Mouse (Mus musculus) CD4-positive, CD25-positive, alpha-beta regulatory T cell, adult 4 months (primary cell): Measurements from ENCODE around the gene Pth2. TPM values are rescaled to one million over a fixed set of nuclear protein-coding genes. Genes with fewer than 3 reads are reported as not detected.
A peak's percentile ranks its signal among the peaks of the same experiment; 100 is the strongest.
"Not testable (repeated sequence)": the region's sequence is repeated elsewhere in the genome, so short reads cannot be mapped to it uniquely, and the experiment has no call there.

Experiments
- ATAC-seq: one replicate; pipeline ENCODE4 v1.8.0; 2017
- polyA plus RNA-seq, 2 experiments: library from polyadenylated mRNA; unstranded; fragments of 100-300 nt; shearing (Covaris generic); gene quantifications; one replicate each; pipeline ENCODE4 v1.2.1; 2017

Pth2 gene
- polyA plus RNA-seq, 2 experiments from 2014 or later = not detected

DNA sequence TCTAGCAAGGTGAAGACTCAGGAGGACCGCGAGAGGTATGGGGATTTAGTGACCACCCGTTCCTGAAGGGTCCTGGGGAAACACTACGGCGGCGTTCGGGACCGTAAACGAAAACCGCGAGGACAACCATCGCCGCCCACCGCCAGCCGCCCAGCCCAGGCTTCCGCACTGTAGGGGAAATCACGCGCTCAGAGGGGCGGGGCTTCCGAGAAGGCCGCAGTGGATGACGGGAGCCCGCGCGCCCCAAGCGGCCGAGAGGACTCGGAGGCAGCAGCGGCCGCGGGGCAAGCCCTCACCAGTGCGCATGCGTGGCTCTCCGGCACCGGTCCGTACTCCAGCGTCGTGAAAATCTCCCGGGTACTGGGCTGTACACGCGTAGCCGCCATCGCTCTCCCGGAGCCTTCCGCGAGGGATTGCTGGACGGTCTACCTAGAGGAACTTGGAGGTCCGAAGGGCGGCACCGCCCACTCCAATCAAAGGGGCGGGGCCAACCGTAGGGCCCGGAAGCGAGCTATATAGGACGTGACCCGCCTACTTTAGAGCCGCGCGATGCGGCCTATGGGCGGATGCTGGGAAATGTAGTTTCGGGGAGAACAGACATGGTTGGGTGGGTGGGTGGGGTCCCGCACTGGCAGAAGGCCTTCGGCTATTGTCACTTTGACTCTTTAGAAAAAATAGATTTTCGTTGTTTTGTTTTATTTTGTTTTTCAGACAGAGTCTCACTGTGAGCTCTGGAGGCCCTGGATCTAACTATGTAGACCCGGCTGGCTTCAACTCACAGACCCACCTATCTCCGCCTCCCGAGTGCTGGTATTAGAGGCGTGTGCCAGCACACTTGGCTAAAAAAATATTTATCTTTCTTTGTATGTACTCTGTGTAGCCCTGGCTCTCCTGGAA, 26.5 kb upstream of the Pth2 start, which contains the start of the genes Pih1d1 and Aldh16a1:
Pih1d1 (plus strand) TSS at position 208 of the 897 bp plus-strand sequence.
Aldh16a1 (minus strand) TSS at position 489 of the 897 bp plus-strand sequence.
- ATAC-seq = peak; percentile 97

GRCm38 (mm10) chr7:45154993-45155514, 25.7 kb upstream of the Pth2 start:
- ATAC-seq = no peak

DNA sequence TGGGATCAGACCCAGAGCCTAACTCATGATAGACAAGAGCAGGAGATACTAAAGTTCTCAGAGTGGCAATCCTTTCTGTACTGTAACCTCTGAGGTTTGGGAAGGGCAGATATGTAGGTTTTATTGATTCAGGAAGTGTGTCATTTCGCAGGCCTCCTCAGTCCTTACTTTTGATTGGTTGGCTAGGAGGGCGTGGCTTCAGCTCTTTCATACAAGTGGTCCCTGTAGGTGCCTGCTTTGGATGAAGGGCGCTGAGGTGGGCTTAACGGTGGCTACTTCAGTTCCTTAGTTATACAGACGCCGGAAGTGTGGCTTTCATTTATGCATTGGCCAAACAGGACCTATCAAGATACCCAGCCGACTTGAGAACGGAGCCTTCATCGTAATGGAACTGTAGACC, 25.2 kb upstream of the Pth2 start:
- ATAC-seq = no peak

GRCm38 (mm10) chr7:45156206-45156605, 24.6 kb upstream of the Pth2 start:
- no peak for ATAC-seq

DNA sequence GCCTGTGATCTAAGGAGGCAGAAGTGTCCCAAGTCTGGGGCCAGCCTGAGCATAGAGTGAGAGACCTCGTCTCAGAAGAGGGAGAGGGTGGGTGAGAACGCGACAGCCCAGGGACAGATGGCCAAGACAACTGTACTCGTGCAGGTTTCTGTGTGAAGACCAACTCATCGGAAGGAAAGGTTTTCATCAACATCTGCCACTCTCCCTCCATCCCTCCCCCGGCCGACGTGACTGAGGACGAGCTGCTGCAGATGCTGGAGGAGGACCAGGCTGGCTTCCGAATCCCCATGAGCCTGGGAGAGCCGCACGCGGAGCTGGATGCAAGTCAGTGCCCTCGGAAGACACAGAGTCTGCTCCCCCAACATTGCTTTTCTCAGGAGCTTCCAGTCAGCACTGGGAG, 23.3 kb upstream of the Pth2 start:
- no peak for ATAC-seq

GRCm38 (mm10) chr7:45158991-45159390, 21.8 kb upstream of the Pth2 start:
- ATAC-seq = no peak

DNA sequence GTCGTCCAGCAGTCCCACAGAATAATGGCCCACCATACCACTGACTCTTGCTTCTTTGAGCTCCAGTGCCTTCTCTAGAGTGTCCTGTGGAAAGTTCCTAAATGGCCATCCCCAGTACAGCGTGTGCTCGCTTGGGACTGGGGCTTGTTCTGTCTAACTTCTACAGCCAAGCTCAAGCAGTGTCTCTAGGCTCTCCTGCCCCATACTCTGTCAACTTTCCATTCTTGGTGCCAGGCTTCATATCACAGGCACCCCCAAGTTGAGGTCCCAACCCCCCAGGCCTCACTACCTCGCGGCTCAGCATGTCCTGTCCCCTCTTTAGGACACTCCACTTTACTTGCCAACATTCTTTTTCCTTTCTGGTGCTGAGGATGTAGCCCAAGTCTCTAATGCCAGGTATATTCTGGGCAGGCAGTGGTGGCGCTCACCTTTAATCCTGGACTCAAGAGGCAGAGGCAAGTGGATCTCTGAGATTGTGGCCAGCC, 20.4 kb upstream of the Pth2 start:
- no peak for ATAC-seq

DNA sequence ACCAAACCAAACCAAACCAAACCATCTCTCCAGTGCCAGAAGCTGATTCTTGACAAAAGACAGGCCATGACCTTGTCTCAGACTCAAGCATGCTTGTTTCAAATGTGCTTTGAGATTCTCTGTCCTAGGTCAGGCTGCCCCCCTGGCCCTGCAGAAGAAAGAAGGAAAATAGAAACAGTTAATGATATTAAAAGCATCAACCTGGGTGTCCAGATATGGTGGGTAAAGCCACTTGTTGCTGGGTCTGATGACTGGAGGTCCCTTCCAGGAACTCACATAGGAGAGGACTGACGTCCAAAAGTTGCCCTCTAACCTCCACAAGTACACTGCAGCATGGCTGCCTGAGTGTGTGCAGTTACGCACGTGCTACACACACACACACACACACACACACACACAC, 19.9 kb upstream of the Pth2 start:
- ATAC-seq = no peak

- ATAC-seq = peak; percentile 97
These were observed 19.0 kb upstream of the Pth2 start for GRCm38 (mm10) chr7:45161612-45162473.

- ATAC-seq = no peak
These were observed 18.2 kb upstream of the Pth2 start for GRCm38 (mm10) chr7:45162551-45162950.

GRCm38 (mm10) chr7:45162996-45163615, 17.7 kb upstream of the Pth2 start:
- no peak for ATAC-seq

DNA sequence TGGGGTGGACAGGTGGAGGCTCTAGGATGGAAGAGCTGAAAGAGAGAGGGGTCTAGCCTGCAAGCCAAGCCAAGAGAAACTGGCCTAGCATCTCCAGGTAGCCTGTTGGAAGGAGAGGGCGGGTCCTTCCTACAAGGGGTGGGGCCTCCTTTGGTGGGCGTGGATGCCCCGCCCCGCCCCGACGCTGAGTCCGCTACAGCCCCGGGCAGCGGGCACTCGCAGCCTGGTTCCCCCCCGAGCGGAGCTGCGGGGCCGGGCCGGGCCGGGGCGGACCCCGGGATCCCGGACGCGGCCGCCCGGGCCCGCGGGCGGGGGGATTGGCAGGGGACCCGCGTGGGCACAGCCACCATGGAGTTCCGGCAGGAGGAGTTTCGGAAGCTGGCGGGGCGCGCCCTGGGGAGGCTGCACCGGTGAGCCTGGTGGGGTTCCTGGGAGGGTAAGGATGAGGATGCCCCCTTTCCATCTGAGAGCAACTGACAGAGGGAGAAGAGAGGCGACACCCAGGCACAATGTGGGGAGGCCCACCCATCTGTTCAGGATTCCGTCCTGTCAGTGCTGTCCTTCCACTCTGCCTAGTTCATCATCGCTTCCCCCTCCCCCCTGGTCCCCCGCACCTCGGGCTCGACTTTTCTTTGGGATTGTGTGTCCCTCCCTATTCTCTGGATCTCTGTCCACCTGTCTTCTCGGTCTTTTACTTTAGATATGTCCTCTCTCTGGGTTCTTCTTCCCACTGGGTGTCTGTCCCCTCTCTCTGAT, 16.9 kb upstream of the Pth2 start, which contains the start of gene Slc17a7:
Slc17a7 (plus strand) TSS at position 215 of the 756 bp plus-strand sequence.
- no peak for ATAC-seq

DNA sequence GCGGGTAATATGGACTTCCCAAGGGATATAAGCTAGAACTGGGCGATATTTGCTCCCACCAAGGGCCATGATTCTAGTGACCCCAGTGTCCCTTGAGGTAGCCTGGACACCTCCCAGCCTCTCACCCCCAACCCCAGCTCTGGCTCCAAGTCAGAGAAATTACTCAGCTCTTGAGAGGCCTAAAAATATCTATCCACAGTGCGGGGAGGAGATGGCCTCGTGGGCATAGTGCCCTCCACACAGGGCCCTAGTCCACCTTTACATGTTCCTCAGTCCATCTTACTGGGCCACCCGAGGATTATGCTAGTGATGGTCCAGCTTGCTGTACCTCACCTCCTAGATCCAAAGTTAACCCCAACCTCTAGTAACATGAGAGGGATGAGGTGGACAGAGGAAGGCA, 16.0 kb upstream of the Pth2 start:
- ATAC-seq = no peak

DNA sequence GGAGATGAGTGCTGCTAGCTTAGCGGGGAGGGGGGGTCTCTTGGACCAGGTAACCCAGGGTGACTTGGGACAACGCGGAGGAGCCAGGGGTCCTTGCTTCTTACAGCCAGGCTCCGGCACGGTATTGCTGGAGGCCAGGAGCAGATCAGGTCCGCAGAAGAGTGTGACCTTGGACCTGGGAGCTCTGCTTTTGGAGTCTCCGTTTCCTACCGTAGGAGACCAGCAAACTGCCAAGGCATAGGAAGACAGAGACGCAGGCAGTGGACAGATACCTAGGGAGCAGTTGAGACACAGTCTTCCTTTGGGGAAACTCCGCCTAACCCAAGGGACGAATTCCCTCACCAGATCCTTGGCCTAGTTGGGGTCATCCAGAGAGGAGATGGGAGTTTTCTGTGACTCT, 15.1 kb upstream of the Pth2 start:
- no peak for ATAC-seq

DNA sequence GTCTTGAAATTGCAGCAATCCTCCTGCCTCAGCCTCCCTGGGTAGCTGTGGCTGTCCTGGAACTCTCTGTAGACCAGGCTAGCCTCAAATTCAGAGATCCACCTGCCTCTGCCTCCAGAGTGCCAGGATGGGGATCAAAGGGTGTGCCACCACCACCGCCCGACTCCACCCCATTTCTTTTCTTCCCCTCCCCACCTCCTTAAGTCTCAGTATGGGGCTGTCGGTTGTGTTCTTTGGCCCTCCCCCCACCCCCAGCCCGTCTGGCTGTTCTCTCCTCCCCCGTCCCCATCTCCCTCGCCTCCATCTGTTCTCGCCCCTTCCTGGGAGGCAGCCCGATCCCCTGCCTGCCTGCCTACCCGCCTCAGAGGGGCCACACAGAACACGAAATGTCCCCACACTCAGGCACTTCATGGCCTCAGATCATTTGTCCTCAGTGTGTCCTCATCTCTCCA, 13.8 kb upstream of the Pth2 start:
- ATAC-seq = no peak

DNA sequence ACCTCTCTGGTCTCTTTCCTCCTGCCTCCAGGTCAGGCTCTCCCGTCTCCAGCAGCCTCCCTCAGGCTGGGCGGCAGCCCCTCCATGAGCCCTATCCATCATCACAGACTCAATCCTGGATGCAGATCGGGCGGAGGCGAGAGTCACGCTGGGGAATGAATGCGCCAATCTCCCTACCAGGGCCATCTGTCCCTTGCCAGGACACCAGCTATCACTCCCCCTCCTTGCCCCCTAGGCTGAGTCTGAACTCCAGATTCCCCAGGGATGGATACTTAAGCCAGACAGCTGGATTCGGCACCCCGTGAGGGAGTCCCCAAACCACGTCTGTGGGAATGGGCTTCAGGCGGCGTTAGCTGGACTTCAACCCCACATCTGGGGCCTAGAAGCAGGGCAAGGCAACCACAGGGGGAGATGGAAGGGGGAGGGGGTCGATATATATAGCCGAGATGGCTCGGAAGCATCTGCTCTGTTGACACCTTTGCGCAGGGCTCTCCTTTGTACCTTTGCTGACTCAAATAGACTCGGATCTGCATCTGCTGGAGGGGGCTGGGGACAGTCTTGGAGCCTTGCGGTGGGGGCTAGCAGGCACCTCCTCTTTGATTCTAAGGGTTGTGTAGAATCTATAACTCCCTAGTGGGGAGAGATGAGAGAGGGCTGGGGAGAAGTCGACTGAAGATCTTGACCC, 12.9 kb upstream of the Pth2 start:
- ATAC-seq = no peak

DNA sequence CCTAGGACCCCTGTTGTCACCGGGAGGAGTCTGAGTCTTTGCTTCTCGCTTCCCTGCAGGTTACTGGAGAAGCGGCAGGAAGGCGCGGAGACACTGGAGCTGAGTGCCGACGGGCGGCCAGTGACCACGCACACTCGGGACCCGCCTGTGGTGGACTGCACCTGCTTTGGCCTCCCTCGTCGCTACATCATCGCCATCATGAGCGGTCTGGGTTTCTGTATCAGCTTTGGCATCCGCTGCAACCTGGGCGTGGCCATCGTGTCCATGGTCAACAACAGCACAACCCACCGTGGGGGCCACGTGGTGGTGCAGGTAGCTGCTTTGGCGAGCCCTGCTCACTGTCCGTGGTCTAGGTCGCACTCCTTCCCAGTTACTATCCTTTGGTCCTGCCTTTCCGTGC, 12.1 kb upstream of the Pth2 start:
- no peak for ATAC-seq

DNA sequence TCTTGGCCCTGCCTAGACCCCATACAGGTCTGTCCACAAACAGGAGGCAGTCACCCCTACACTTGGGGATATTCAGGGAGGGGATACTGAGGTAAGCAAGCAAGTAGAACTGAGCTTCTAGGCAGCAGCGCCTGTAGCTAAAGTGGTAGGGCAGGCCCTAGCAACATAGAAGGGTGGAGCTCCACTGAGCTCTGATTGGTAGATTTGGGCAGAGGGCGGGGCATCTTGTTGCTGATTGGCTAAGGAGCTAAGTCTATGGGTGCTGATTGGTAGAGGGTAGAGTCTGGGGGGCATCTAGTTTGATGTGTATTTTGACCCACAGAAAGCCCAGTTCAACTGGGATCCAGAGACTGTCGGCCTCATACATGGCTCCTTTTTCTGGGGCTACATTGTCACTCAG, 11.3 kb upstream of the Pth2 start:
- no peak for ATAC-seq

- ATAC-seq = no peak
These were observed 7.8 kb upstream of the Pth2 start for GRCm38 (mm10) chr7:45172974-45173373.

DNA sequence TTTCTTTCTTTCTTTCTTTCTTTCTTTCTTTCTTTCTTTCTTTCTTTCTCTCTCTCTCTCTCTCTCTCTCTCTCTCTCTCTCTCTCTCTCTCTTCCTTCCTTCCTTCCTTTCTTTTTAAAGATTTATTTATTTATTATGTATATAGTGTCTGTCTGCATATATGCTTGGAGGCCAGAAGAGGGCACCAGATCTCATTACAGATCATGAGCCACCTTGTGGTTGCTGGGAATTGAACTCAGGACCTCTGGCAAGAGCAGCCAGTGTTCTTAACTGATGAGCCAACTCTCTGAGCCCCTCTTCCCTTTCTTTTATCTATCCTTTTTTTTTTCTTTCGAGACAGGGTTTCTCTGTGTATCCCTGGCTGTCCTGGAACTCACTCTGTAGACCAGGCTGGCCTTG, 7.0 kb upstream of the Pth2 start:
- ATAC-seq = not testable (repeated sequence)
